Mouse (Mus musculus): ENCODE measurements around the gene Ly6g6e.

DNA sequence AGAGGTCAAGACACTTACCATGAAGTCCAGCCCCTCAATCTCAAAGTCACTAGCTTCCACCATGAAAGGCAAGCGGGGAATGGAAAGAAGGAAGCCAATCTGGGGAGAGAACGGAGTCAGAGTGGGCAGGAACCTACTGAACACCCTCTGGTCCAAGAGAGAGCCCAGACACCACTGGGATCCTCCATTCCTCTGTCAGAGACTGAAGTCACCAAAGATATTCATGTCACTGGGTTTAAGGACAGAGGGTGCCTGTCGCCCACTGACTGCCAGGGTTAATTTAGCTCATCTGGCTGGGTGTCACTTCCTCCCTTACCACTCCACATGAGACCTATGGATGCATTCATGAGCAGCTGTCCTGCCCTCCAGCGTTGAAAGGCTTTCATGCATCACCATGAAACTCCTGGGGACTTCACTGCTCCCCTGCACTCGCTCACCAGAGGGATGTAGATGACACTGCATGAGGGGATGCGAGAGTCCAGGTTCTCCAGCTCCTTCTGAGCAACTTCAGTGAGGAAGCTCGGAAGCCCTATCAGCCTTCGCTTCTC is 44.3 kb upstream of the Ly6g6e start:
- no peak for TF ChIP-seq CTCF (conservative IDR thresholded peaks at IDR 0.05; ENCODE audit: low read length)
- TF ChIP-seq POU5F1 (IDR thresholded peaks at IDR 0.05; ENCODE audit: borderline replicate concordance, low read length): no peak
- no peak for TF ChIP-seq NANOG (IDR thresholded peaks at IDR 0.05; ENCODE audit: borderline replicate concordance, low read length)
